Mouse (Mus musculus) CD4-positive helper T cell, adult 2 months (primary cell): ENCODE data around the gene Icam1.

Source experiments
- DNase-seq: peaks from one replicate; pipeline ENCODE4 v3.0.0-alpha.2; 2012; ENCODE audit warnings: low read depth, missing footprints, low spot score

The Icam1 gene

DNA sequence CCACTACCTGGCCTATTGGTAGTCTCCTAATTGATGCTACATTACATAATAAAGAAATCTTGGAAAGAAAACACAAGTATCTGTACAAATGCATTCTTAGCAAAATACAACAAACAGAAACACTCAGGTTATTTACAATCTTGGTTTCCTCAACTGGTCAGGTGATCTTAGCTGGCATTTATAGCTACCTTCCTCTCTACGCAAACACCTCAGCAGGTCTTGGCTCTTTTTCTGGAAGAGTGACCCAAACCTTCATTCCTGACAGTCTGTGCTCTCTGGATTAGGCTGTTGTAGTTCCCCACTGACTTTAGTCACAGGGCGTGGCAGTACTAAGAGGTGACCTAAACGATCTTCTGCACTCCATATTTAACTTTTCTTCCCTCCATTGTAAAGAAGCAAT, 29.4 kb downstream of the Icam1 start:
- no peak for DNase-seq

DNA sequence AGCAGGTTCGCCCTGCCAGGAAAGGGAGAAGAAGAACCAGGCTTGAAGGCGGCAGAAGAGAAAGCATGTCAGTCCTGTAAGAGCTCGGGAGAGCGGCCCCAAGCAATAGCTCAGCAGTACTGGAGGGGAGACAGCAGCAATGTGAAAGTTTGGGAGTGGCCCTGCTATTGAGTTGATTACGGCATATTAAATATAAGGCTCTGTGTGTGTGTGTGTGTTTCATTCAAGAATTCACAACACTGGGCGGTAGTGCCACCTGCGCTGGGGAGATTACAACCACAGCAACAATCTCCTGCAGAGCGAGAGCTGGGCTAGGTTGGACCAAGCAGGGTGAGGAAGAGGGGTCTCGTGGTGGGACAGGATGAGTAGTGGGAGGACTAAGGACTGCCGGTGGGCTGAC, 35.8 kb downstream of the Icam1 start:
- no peak for DNase-seq

DNA sequence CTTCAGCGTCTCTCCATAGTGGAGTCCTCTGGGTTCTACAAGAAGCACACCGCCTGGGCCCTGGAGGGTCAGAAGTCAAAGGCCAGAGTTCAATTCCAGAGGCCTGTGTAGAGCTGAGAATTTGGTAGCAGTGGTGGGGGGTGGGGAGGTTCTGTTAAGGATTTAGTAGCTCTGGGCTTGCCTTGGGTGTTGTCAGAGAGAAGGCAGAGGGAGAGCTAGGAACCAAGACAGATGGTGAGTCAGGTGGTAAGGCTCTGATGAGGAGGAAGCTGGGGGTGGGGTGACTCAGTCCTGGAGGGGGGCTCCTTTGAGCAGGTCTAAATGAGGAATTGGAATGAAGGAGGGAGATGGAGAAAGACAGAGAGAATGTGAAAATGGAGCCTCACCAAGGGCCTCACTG, 47.1 kb downstream of the Icam1 start:
- DNase-seq, result no peak

DNA sequence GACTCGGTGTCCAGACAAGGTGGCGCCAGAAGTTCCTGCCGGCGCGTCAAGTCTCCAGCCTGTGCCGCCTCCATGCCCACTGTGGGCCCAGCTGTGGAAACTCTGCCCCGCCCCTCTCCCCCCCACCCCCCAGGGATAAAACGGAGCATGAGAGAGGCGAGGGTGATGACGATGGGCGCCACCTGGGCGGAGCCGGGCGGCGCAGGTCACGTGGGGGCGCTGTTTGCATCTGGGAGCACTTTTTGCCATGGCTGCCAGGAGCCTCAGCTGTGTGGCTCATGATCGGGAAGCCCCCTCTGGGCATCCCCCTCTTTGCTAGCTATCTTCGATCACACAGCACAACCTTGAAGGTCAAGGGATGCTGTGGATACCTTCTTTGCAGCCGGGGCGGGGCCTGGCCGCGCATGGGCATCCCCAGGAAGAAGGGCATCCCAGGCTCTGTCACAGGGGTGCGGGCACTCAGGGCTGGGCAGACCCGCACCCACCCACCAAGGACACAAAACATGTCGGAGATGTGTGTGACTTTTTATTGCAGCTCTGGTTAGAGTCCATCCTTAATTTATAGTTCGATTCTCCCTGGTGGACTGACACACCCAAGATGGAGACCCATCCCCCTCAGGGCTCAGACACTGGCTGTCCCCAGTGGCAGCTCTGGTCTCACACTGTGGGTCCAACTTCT, 51.4 kb downstream of the Icam1 start, which contains the start of gene Zglp1:
Gene Zglp1 (minus strand): TSS at position 88 of the 679 bp plus-strand sequence.
- no peak for DNase-seq

DNA sequence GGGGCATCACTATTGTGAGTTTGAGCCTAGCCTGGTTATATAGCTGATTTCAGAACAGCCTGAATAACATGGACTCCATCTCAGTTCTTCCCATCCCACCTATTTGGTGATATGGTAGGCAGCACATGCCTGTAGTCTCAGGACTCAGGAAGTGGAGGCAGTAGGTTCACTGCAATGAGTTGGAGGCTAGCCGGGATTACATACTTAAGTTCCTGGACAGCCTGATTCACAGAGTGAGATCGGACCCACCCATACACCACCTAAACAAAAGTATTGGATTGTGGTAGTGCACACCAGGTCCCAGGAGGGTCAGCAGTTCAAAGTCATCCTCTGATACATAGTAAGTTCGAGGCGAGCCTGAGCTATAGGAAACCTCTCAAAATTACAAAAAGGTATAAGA, 56.9 kb downstream of the Icam1 start:
- DNase-seq, result no peak

DNA sequence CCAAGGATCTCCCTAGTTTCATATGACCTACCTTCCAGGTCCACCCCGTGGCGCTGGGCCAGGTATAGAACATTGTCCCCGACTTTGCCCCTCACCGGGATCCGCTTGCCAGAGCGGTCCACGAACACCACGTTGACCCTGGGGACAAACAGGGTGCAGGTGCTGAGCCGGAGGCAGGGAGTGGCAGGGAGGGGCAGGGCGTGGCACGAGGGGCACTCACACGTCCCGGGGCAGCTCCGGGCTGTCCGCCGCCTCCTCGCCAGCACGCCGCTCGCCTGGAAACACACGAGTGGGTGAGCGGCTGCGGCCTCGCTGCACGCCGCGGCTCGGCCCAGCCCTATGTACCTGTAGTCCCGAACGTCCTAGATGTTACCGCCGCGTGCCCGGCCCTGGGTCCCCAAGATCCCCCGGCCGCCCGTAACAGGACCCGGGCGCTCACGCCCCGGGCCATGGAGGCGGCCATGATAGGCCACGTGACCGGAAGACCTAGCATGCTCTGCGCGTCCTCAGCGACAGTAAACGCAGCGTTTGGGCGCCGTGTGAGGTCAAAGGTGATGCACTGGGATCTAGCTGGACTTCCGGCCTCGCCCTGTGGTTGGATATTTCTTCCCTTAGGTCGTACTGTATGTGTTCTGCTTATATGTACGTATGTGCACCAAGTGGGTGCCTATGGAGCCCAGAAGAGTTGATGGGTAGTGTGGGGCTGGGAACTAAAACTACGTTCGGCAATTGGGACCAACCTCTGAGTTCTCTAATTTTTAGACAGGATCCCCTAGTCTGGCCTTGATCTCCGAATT, 57.5 kb downstream of the Icam1 start, which contains the start of the genes Gm49373 and Fdx1l:
Gene Gm49373 (minus strand): TSS at position 53 of the 797 bp plus-strand sequence.
Gene Fdx1l (minus strand): TSS at position 571 of the 797 bp plus-strand sequence.
- peak; percentile 88 for DNase-seq

DNA sequence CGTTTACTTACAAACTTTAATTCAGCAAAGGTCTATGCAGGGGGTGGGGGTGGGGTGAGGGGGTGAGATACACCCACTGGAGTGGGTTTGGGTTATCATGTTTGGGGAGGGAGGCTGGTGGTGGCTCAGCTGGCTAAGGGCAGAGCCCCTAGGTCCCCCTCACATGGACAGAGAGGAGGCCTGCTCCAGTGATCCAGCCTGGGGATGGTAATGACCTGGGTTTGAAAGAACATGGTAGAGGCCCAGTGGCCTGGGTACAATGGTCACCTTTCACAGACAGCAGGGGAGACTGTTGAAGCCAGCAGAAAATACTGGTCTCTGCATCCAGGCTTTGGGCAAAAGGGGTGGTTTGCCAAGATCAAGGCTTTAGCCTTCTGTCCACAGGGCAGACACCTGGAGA, 58.4 kb downstream of the Icam1 start:
- no peak for DNase-seq

DNA sequence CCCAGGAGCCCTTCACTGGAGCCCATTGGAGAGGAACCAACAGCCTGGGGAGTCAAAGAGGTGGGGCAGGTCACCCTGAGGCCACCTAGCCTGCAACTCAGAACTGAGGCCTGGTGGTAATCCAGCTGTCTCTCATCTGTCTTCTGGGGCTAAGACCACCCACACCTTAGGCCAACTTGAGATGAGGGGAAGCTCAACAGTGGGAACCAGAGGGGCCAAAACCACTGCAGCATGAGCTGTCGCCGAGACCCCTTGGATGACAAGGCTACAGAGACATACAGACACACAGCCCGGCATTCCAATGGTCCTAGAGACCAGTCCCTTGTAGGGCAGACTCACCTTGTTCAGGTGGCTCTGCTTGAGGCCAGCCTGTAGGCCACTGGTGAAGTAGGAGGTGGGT, 59.8 kb downstream of the Icam1 start:
- no peak for DNase-seq
